Mouse (Mus musculus) urinary bladder, postnatal 25 days (tissue): ENCODE results near the gene Herc1.

Source experiments
- DNase-seq: peaks from one replicate; pipeline ENCODE4 v3.0.0; 2022; ENCODE audit warnings: low spot score

Herc1 gene

GRCm38 (mm10) chr9:66349860-66350787 is at the start of gene Herc1:
TSS of gene Herc1 (plus strand) at chr9:66350450.
- DNase-seq, result peak; percentile 90

- no peak for DNase-seq
These were observed 45.7 kb upstream of the Herc1 start for GRCm38 (mm10) chr9:66304320-66305090.

DNA sequence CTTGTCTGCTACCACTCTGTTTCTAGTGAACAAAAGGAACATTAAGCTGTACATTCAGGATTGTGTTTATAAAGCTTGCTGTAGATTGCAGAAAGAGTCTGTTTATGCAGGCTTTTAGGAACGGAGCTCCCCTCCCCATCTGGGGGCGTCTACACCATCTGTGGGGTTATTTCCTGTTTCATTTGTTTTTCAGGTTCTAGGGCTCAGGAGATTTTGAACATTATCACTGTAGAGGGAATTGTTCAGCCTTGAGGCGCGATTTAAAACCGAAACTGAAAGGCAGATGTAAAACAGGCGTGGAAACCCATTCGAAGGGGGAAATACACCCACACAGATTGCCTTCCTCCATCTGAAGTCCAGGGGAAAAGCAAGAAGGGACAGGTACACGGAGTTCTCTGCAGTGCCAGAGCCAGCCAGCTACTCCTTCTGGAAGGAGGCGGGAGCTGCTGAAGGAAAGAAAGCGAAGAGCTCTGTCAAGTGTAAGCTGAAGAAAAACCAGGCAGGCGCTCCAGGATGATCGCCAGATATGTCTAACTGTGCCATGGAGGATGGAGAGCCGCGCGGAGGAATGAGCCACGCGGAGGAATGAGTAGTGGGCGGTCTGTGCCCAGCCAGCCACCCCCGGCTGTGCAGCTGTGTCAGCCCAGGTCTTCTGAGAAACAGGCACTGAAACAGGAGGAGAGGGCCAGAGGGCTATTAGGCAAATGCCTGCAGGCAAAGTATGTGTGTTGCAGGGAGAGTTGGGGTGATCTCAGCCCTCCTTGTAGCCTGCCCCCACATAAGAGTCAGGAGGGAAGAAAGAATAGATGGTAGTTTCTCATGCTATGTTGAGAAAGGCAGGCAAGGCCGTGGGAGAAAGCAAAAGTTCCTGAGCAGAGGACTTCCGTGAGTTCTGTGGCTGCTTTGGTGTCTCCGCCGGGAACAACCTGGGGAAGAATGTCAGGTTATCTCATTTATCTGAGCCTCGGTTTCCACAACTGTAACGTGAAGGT is 44.8 kb upstream of the Herc1 start:
- no peak for DNase-seq

DNA sequence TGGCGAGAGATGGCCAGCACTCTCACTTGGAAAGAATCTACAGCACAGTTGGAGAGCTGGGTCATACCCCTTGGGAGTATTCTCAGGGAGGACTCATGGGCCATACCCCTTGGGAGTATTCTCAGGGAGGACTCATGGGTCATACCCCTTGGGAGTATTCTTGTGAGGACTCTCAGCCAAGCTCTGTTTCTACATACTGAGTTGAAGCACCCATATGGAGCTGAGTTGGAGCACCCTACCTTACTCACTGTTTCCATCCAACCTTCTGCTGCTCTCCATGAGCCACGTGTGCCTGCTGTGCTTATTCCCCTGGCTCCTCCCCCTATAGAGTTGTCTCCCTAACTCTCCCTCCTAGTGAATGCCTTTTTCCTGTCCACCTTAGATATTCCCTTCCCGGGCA is 43.8 kb upstream of the Herc1 start:
- DNase-seq, result no peak

GRCm38 (mm10) chr9:66307341-66307740 is 42.9 kb upstream of the Herc1 start:
- DNase-seq, result peak; percentile 13

GRCm38 (mm10) chr9:66308741-66309140 is 41.5 kb upstream of the Herc1 start:
- no peak for DNase-seq

DNA sequence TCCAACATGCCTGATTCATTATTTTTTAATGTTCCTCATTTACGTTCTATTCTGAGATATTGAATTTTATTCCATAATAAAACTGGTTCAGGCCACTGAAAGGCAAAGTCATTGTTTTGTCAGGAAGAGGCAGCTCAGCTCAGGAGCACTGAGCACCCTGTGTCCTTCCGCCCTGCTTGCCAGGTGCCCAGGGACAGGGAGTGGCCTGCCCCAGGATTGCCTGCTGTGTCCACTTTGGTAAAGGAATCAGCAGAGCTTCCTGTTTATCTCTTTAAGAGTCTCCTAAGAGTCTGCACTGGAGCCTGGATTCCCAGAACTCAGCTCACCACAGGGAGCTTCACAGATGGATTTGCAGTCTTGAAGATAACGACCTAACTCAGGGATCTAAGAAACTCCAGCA is 38.8 kb upstream of the Herc1 start:
- no peak for DNase-seq

DNA sequence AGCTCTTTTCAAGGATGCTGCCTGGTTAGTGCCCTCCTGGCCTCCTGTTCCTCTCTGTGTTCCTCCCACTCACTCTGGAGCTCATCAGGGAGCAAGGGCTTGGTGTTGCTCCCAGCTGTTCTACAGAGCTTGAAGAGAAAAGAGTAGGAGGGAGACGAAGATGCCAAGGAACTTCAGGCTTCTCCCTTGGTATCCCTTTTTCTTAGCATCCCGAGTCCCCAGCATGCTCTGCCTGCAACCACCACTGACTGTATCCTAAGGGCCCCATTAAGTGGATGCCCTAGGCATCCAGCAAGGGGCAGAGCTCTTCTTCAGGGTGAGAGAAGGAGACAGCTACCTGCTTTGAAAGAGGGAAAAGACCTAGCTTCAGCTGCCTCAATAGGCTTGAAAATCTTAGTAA is 33.6 kb upstream of the Herc1 start:
- no peak for DNase-seq

DNA sequence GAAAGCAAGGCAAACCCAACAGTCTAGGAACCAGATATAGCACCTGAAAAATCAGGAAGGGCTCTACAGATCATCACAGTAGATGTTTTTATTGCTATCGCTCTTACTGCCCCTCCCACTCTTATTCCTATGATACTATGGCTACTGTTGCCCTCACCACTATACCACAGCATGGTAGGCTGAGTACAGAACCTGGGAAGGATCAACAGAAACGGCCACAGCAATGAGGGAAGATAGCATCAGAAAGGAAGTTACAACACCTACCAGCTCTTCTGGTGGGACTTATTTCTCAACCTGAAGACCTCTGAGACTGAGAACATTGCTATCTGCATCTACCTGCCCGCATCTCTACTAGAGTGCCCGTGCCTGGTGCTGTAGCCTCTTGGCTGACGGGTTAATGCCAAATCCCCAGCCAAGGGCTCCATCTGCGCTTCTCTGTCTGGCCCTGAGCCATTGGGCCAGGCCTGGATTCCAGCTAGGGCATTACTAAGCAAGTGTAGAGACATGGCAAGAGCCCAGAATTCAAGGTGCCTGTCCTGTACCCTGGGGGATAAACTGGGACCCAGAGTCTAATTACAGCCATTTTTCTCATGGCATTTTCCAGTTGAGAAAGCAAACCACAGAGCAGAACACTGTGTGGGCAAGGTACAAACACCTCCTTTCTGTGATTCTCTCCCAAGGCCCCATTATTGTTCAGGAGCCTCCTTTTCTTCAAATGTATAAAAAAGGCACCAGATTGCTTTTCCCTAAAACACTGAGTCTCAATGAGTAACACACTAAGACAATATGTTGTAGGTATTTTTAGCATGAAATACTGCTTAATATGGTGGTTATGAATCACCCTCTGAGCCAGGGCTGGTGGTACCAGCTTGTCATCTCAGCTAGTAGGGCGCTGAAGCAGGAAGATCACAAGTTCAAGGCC is 28.0 kb upstream of the Herc1 start:
- no peak for DNase-seq

DNA sequence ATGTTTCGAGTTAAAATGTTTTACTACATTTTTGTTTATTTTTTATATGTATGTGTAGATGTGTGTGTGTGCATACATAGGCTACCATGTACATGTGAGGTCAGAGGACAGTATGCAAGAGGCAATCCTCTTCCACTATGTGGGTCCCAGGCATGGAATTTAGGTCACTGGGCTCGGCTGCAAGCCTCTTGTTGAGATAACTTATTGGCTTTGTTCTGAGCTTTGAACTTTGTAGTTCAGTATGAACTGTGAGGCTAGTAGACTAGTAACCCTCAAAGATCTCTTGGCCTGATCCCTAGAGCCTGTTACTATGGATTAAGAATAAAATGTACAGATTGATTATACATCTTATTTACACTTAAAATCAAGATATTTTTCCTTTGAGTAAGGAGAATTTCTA is 23.4 kb upstream of the Herc1 start:
- no peak for DNase-seq

DNA sequence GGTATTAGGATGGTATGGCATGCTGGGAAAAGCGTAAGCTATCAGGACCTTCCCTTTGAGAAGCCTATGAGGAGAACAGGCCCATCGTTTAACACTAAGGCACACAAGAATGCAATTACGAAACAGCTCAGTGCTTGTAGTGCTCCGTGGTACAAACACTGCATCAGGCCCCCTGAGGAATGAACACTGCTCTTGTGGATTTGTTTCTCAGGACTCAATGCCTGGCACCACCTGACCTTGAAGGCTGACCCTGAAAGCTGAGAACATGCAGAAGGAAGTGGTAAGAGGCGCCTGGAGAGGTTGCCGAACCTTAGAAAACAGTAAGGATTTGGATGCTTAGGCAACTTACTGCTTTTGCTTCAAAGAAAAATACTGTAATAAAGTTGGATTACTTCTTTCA is 20.8 kb upstream of the Herc1 start:
- no peak for DNase-seq

- no peak for DNase-seq
These were observed 19.8 kb upstream of the Herc1 start for GRCm38 (mm10) chr9:66330437-66330836.

DNA sequence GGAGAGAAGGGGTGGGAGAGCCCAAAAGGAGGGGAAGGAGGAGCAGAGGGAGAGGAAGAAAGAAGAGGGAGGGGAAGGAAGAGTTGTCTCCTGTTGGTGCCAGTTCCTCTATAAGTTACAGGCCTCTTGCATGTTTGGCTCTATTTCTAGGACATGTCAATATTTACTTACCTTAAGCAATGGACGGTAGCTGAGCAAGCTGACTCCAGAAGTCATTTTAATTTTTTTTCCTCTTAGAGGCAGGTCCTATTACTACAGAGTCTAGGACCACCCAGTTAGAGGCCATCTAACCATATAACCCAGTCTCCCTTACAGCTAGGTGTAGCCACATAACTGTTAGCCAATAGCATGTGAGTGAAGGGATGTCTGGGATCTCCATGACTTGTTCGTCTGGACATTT is 18.7 kb upstream of the Herc1 start:
- no peak for DNase-seq

GRCm38 (mm10) chr9:66332393-66332792 is 17.9 kb upstream of the Herc1 start:
- DNase-seq, result no peak

GRCm38 (mm10) chr9:66337280-66337679 is 13.0 kb upstream of the Herc1 start:
- DNase-seq, result no peak

GRCm38 (mm10) chr9:66338005-66338782 is 12.1 kb upstream of the Herc1 start:
- DNase-seq, result no peak

GRCm38 (mm10) chr9:66339714-66340113 is 10.5 kb upstream of the Herc1 start:
- DNase-seq, result no peak

- no peak for DNase-seq
These were observed 9.7 kb upstream of the Herc1 start for GRCm38 (mm10) chr9:66340394-66341094.

DNA sequence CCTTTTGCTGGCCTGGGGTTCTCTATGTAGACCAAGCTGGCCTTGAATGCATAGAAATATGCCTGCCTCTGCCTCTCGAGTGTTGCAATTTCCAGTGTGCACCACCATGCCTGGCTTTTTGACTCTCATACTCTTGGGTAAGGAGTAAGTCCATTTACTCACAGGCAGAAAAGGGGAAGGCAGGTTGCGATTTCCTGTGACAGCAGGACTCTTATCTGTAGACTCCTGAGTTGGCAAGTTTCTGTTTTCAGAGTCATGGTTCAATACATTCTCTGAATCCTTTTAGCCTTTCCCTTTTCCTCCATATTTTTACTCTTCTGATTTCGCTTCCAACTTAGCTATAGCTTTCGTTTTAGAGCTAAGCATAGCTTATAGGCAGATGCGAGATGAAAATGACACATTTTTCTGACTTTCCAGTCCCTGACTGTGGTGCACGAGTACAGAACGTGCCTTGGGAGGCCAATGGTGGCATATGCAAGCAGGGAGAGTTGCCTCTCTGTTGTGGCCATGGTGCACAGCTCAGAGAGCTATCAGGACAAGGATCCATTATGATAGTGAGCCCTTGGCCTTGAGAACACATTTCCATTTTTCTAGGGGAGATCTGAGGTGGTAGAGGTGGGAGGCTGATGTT is 2.7 kb upstream of the Herc1 start:
- DNase-seq, result no peak
